Mouse (Mus musculus) heart, postnatal 0 days (tissue): Measurements from ENCODE around the gene Ryr2. TPM values are rescaled to one million over a fixed set of nuclear protein-coding genes. Genes with fewer than 3 reads are reported as not detected.
A peak's percentile ranks its signal among the peaks of the same experiment; 100 is the strongest.

ENCODE experiments used
- ATAC-seq: fragments of 200-750 bp; cut with Nextera tagmentation; 2 replicates; pipeline ENCODE4 v1.8.0; 2017; ENCODE audit warnings: low read depth, moderate number of reproducible peaks, moderate library complexity; ENCODE audit not compliant: insufficient read depth
- DNase-seq: peaks from one replicate; pipeline ENCODE4 v3.0.0-alpha.2; 2016; ENCODE audit warnings: low spot score
- H3K27ac ChIP-seq: fragments of 300-500 bp; sonication (generic); 2 replicates; pipeline ENCODE4 v1.5.1; 2014; ENCODE audit warnings: low read depth, mild to moderate bottlenecking
- H3K27me3 ChIP-seq: fragments of 300-500 bp; sonication (generic); 2 replicates; pipeline ENCODE4 v1.6.1; 2014; ENCODE audit warnings: low read length, mixed read lengths; ENCODE audit not compliant: control insufficient read depth, insufficient read depth
- H3K36me3 ChIP-seq: fragments of 300-500 bp; sonication (generic); replicated peaks from 2 replicates; pipeline ENCODE4 v1.6.1; 2014; ENCODE audit warnings: low read length, mixed read lengths; ENCODE audit not compliant: control insufficient read depth, insufficient read depth
- H3K4me1 ChIP-seq: fragments of 300-500 bp; sonication (generic); 2 replicates; pipeline ENCODE4 v1.6.1; 2014; ENCODE audit warnings: antibody characterized with exemption; ENCODE audit not compliant: control insufficient read depth, insufficient read depth
- H3K4me2 ChIP-seq: fragments of 300-500 bp; sonication (generic); 2 replicates; pipeline ENCODE4 v1.6.1; 2014; ENCODE audit warnings: low read depth, mild to moderate bottlenecking, low read length, moderate library complexity
- H3K4me3 ChIP-seq: fragments of 300-500 bp; sonication (generic); 2 replicates; pipeline ENCODE4 v1.5.1; 2014; ENCODE audit warnings: low read depth, low read length
- H3K9ac ChIP-seq: fragments of 300-500 bp; sonication (generic); replicated peaks from 2 replicates; pipeline ENCODE4 v1.6.1; 2014; ENCODE audit warnings: low read depth, low read length, mixed read lengths
- H3K9me3 ChIP-seq: fragments of 300-500 bp; sonication (generic); replicated peaks from 2 replicates; pipeline ENCODE4 v1.6.1; 2016; ENCODE audit warnings: low read length; ENCODE audit not compliant: control insufficient read depth
- CTCF ChIP-seq: IDR thresholded peaks from 2 replicates; pipeline ENCODE4 v1.5.1; 2016; ENCODE audit warnings: antibody characterized with exemption, control low read depth, low read depth
- EP300 ChIP-seq: IDR thresholded peaks from 2 replicates; pipeline ENCODE4 v1.6.1; 2016; ENCODE audit warnings: antibody characterized with exemption, low read depth
- WGBS: fragments of 180-500 bp; shearing (Covaris S2); extraction: QIAGEN DNeasy Blood & Tissue Kit; methylation state at CpG from one replicate; pipeline ENCODE4 v1.1.7; 2014; 5-methylcytosine and 5-hydroxymethylcytosine counted together
- polyA plus RNA-seq: library from polyadenylated mRNA; unstranded; fragments of >200 nt; fragmentation: Nextera tagmentation; extraction: Ambion mirVana; gene quantifications from 2 replicates; pipeline ENCODE4 v1.2.1, GENCODE M21; 2015
- total RNA-seq: library from RNA; depleted of rRNA; stranded (reverse); fragments of >200 nt; gene quantifications from 2 replicates; pipeline ENCODE4 v1.2.3, GENCODE M21; 2014; ENCODE audit warnings: low replicate concordance

The Ryr2 gene
- total and polyA plus RNA-seq, 2 experiments from 2014 or later, result 61.4 to 396 TPM

DNA sequence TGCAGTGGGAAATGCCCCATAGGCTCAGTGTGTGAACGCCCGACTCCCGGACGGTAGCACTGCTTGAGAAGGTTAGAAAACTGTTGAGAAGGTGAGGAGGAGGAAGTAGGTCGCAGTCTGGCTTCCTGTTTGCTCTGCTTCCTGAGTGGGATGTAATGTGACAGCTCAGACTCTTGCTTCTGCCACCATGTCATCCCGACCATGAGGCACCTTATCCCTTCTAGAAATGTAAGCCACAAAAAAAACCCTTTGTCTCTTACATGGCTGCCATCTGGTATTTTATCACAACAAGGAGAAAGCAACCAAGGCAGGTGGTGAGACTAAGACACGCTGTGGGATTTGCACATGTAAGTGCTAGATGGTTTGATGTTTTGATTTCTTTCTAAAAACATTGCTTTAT, 12.2 kb downstream of the Ryr2 start:
- Histone ChIP-seq H3K4me2 (no peak overlapping the region), H3K9ac (no peak overlapping the region), H3K4me1 (peaks cover 79% of the 10 kb centered on the region), H3K36me3 (no peaks in the 10 kb centered on the region), H3K9me3 (no peaks in the 10 kb centered on the region), H3K4me3 (no peak overlapping the region), H3K27ac (no peak overlapping the region), H3K27me3 (no peaks in the 10 kb centered on the region)
- no peak for DNase-seq
- no peak for TF ChIP-seq EP300
- no peak for TF ChIP-seq CTCF
- WGBS, result 48% methylated on average over 7 of the region's 7 CpGs
- ATAC-seq, result no peak

DNA sequence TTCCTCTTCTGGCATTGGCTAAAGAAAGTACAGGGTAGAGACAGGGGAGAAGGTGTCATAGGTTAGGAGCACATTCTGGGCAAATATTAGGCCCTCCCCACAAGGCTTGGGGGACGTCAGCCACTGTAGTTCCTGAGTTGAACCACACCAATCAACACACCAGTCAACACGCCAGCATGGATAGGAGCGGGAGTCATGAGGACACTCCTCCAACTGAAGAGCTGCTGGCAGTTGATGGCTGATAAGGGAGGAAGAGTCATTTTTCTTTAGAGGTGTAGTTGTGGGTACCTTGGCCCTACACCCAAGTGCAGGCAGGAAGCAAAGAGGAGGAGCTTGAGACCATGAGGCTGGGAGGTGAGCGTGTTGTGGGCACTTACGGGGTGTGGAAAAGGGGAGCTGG, 13.6 kb downstream of the Ryr2 start:
- peak; percentile 32; the same call in 1 of the 2 replicates for ATAC-seq
- no peak for DNase-seq
- Histone ChIP-seq H3K9me3 (no peaks in the 10 kb centered on the region), H3K36me3 (no peaks in the 10 kb centered on the region), H3K27me3 (no peaks in the 10 kb centered on the region), H3K9ac (no peak overlapping the region), H3K4me2 (peak overlapping the region; percentile 45; the same call in 1 of the 2 replicates), H3K4me1 (peaks cover 65% of the 10 kb centered on the region), H3K27ac (peak overlapping the region; percentile 51; the same call in 1 of the 2 replicates), H3K4me3 (no peak overlapping the region)
- TF ChIP-seq EP300, result no peak
- TF ChIP-seq CTCF, result no peak
- WGBS, result 24% methylated on average over 5 of the region's 5 CpGs

DNA sequence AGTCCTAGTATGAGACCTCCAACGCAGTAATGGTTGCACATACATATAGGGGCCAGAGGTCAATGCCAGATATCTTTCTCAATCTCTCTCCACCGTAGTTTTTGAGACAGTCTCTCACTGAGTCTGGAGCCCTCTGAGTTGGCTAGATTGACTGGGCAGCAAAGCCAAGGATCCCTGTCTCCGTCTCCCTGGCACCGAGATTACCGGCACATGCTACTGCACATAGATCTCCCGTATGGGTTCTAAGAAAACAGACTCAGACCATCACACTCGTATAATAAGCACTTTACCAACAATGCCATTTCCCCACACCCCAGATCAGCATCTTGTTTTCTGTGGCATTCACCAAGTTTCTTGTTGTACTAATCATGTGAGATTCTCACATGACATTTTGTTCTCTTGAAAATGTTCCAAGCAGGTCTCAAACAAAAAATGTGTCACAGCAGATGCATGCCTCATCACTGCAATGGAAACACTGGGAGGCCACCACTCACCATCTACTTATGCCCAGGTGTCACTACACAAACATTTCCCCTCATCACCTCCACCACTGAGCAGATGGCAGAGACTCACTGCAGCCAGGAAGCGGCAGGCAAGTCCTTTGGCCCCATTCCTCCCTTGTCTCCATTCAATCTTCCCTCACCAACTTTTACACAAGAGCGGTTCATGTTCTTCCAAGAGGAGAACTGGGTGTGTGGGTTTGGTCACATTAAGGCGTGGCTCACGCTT, 14.2 kb downstream of the Ryr2 start:
- no peaks in the 10 kb centered on the region for H3K27me3 ChIP-seq
- H3K27ac ChIP-seq, result peak overlapping the region; percentile 51
- H3K4me2 ChIP-seq, result peak overlapping the region; percentile 45
- no peak overlapping the region for H3K9ac ChIP-seq
- H3K4me1 ChIP-seq, result peaks cover 63% of the 10 kb centered on the region
- 48% methylated on average over 11 of the region's 11 CpGs for WGBS
- no peak for DNase-seq
- no peak for ATAC-seq
- H3K9me3 ChIP-seq, result no peaks in the 10 kb centered on the region
- H3K4me3 ChIP-seq, result 0 out of 2 replicates have a peak overlapping the region, but pooled peaks have one; percentile 10
- H3K36me3 ChIP-seq, result no peaks in the 10 kb centered on the region
- TF ChIP-seq CTCF, result no peak
- no peak for TF ChIP-seq EP300

DNA sequence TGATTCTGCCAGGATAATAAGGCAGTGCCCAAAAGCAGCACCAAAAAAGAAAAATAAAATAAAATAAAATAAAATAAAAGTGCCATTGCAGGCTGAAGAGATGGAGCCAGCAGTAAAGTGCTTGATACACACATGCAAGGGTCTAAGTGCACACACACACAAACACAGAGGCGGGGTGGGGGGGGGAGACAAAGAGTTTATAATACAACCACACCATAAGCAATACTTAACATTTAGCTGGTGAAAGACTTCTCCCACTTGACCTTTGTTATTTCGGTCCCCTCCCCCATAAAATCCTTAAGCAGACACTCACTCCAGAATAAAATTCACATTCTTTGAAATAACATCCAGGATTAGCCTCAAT, 22.7 kb downstream of the Ryr2 start:
- H3K27me3 ChIP-seq, result no peaks in the 10 kb centered on the region
- H3K36me3 ChIP-seq, result 0 out of 2 replicates have a peak, but pooled peaks cover 2% of the 10 kb centered on the region
- H3K27ac ChIP-seq, result 0 out of 2 replicates have a peak overlapping the region, but pooled peaks have one; percentile 5
- H3K4me3 ChIP-seq, result no peak overlapping the region
- H3K9me3 ChIP-seq, result no peaks in the 10 kb centered on the region
- H3K4me2 ChIP-seq, result peak overlapping the region; percentile 19; the same call in 1 of the 2 replicates
- H3K9ac ChIP-seq, result no peak overlapping the region
- DNase-seq (no peak), ATAC-seq (no peak)
- 88% methylated on average over 2 of the region's 2 CpGs for whole genome bisulfite sequencing
- H3K4me1 ChIP-seq, result peaks cover 52% of the 10 kb centered on the region
- TF ChIP-seq CTCF, result no peak
- no peak for TF ChIP-seq EP300

DNA sequence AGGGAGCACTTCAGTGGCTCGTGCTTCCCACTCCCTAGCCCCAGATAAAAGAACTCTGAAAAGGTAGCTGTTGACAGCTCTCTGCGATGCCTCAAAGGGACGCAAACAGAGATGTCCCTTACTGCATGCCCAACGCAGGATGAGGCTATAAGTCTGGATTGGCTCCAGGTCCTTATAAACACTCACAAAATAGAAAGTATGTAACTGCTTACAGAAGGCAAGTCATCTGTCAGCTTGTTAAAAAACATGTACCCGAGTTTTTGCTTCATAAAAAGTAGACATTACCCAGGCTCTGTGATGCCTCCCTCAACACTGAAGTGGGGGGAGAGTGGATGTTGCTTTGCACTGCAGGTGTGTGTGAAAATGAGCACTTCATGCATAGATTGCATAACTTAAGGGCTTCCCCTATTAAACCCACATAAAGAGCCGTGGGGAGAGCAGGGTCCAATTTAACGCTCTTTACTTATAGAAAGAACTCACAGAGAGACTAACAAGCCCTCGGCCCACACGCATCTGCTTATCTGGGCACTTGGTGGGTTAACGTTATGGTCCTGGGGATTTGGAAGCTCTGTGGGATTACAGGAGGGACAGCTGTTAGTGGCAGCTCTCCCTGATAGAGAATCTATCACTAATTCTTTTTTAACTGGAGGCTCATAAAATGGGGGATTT, 23.2 kb downstream of the Ryr2 start:
- Histone ChIP-seq H3K27ac (0 out of 2 replicates have a peak overlapping the region, but pooled peaks have one; percentile 5), H3K36me3 (0 out of 2 replicates have a peak, but pooled peaks cover 4% of the 10 kb centered on the region), H3K4me1 (peaks cover 52% of the 10 kb centered on the region), H3K9ac (no peak overlapping the region), H3K4me3 (no peak overlapping the region), H3K4me2 (peak overlapping the region; percentile 19; the same call in 1 of the 2 replicates), H3K27me3 (no peaks in the 10 kb centered on the region), H3K9me3 (no peaks in the 10 kb centered on the region)
- ATAC-seq (peak; percentile 57), DNase-seq (no peak)
- 16% methylated on average over 10 of the region's 10 CpGs for WGBS
- TF ChIP-seq CTCF (no peak), EP300 (no peak)
